Mouse (Mus musculus): ENCODE measurements around the gene Anks3.

Anks3 gene

GRCm38 (mm10) chr16:4916608-4917007 lies 47.4 kb downstream of the Anks3 start:
- POLR2A ChIA-PET = interaction anchor here in 2 of 4 experiments (0.6 to 11.4 kb wide), 13 partner anchors 14 to 232 kb away, joined by 3 to 138 read pairs (median 4); partner anchors contain the start of genes Nudt16l1 (in 2 of the 2), Ubald1 (in 2 of the 2) and Mgrn1 (in 1 of the 2)
- CTCF ChIA-PET = no interaction called here

- ChIA-PET POLR2A (interaction anchor here in 2 of 4 experiments (0.6 to 11.4 kb wide), 12 partner anchors 10 to 232 kb away, joined by 3 to 138 read pairs (median 4); partner anchors contain the start of genes Ubald1 (in 2 of the 2), Mgrn1 (in 1 of the 2) and Nudt16l1 (in 1 of the 2)), CTCF (interaction anchor here in 1 of 4 experiments (0.8 kb wide), 1 partner anchor 20 kb away, joined by 3 read pairs; no protein-coding TSS in a partner anchor)
These were observed 48.1 kb downstream of the Anks3 start for GRCm38 (mm10) chr16:4915931-4916330.

GRCm38 (mm10) chr16:4913783-4914735 lies 49.9 kb downstream of the Anks3 start:
- ChIA-PET POLR2A (interaction anchor here (0.6 to 11.4 kb wide), 54 partner anchors 9 to 357 kb away, joined by 3 to 138 read pairs (median 4); partner anchors contain the start of genes Ubald1 (in 4 of the 4), Nudt16l1 (in 3 of the 4), Sec14l5 (in 3 of the 4) and Anks3 (in 2 of the 4)), CTCF (interaction anchor here (0.5 to 3.4 kb wide), 98 partner anchors 8 to 418 kb away, joined by 3 to 22 read pairs (median 4); partner anchors contain the start of genes Ubald1 (in 3 of the 4), Mgrn1 (in 2 of the 4), Rogdi (in 2 of the 4) and Anks3 (in 1 of the 4))

GRCm38 (mm10) chr16:4912907-4913782 lies 50.9 kb downstream of the Anks3 start:
- CTCF ChIA-PET = interaction anchor here (0.6 to 3.4 kb wide), 71 partner anchors 8 to 359 kb away, joined by 3 to 22 read pairs (median 5); partner anchors contain the start of genes Ubald1 (in 2 of the 4), Anks3 (in 1 of the 4), Coro7 (in 1 of the 4) and Mgrn1 (in 1 of the 4)
- POLR2A ChIA-PET = interaction anchor here (0.7 to 11.4 kb wide), 49 partner anchors 8 to 356 kb away, joined by 3 to 138 read pairs (median 4); partner anchors contain the start of genes Ubald1 (in 4 of the 4), Nudt16l1 (in 3 of the 4), Rogdi (in 3 of the 4) and Sec14l5 (in 3 of the 4)

- ChIA-PET POLR2A (interaction anchor here in 3 of 4 experiments (0.7 to 11.4 kb wide), 31 partner anchors 9 to 282 kb away, joined by 3 to 138 read pairs (median 4); partner anchors contain the start of genes Mgrn1 (in 3 of the 3), Ubald1 (in 2 of the 3), Anks3 (in 1 of the 3) and Glyr1 (in 1 of the 3)), CTCF (interaction anchor here in 3 of 4 experiments (1.1 to 3.4 kb wide), 8 partner anchors 11 to 283 kb away, joined by 3 to 22 read pairs (median 5); partner anchors contain the start of gene Mgrn1 (in 1 of the 3))
These were observed 51.8 kb downstream of the Anks3 start for GRCm38 (mm10) chr16:4912074-4912648.

GRCm38 (mm10) chr16:4910758-4911157 lies 53.2 kb downstream of the Anks3 start:
- ChIA-PET CTCF (interaction anchor here in 2 of 4 experiments (0.6 to 3.4 kb wide), 4 partner anchors 11 to 284 kb away, joined by 3 to 22 read pairs (median 3); no protein-coding TSS in a partner anchor), POLR2A (interaction anchor here in 2 of 4 experiments (1.4 to 11.4 kb wide), 6 partner anchors 10 to 37 kb away, joined by 3 to 138 read pairs (median 36); partner anchors contain the start of genes Mgrn1 (in 2 of the 2) and Ubald1 (in 2 of the 2))

GRCm38 (mm10) chr16:4909745-4910144 lies 54.3 kb downstream of the Anks3 start:
- ChIA-PET POLR2A (interaction anchor here in 3 of 4 experiments (0.7 to 11.4 kb wide), 5 partner anchors 9 to 834 kb away, joined by 3 to 138 read pairs (median 5); partner anchors contain the start of genes Ubald1 (in 2 of the 3) and Mgrn1 (in 1 of the 3)), CTCF (interaction anchor here in 1 of 4 experiments (1.0 kb wide), 1 partner anchor 9 kb away, joined by 3 read pairs; no protein-coding TSS in a partner anchor)

GRCm38 (mm10) chr16:4907972-4908371 lies 56.0 kb downstream of the Anks3 start:
- ChIA-PET POLR2A (interaction anchor here in 3 of 4 experiments (0.5 to 11.4 kb wide), 18 partner anchors 13 to 228 kb away, joined by 3 to 138 read pairs (median 4); partner anchors contain the start of genes Ubald1 (in 3 of the 3), Mgrn1 (in 2 of the 3), Rogdi (in 2 of the 3) and Coro7 (in 1 of the 3)), CTCF (interaction anchor here in 3 of 4 experiments (0.6 to 1.5 kb wide), 7 partner anchors 14 to 336 kb away, joined by 3 to 12 read pairs (median 5); no protein-coding TSS in a partner anchor)

- POLR2A ChIA-PET = interaction anchor here in 3 of 4 experiments (0.6 to 11.4 kb wide), 13 partner anchors 13 to 228 kb away, joined by 3 to 138 read pairs (median 4); partner anchors contain the start of genes Ubald1 (in 3 of the 3), Mgrn1 (in 2 of the 3), Rogdi (in 2 of the 3) and Coro7 (in 1 of the 3)
- CTCF ChIA-PET = interaction anchor here in 1 of 4 experiments (0.6 to 0.8 kb wide), 2 partner anchors 11 to 22 kb away, joined by 3 to 5 read pairs; no protein-coding TSS in a partner anchor
These were observed 56.6 kb downstream of the Anks3 start for GRCm38 (mm10) chr16:4907386-4907785.

- POLR2A ChIA-PET = interaction anchor here in 3 of 4 experiments (2.1 to 11.4 kb wide), 3 partner anchors 23 to 26 kb away, joined by 10 to 138 read pairs (median 30); partner anchors contain the start of genes Ubald1 (in 3 of the 3) and Mgrn1 (in 1 of the 3)
- CTCF ChIA-PET = interaction anchor here in 1 of 4 experiments (0.8 kb wide), 1 partner anchor 10 kb away, joined by 3 read pairs; no protein-coding TSS in a partner anchor
These were observed 57.4 kb downstream of the Anks3 start for GRCm38 (mm10) chr16:4906559-4906958.

GRCm38 (mm10) chr16:4905591-4905990 lies 58.4 kb downstream of the Anks3 start:
- ChIA-PET CTCF (interaction anchor here in 3 of 4 experiments (0.6 to 1.5 kb wide), 5 partner anchors 8 to 402 kb away, joined by 3 to 5 read pairs (median 3); no protein-coding TSS in a partner anchor), POLR2A (interaction anchor here in 3 of 4 experiments (0.6 to 8.7 kb wide), 8 partner anchors 9 to 183 kb away, joined by 3 to 97 read pairs (median 4); partner anchors contain the start of gene Mgrn1 (in 1 of the 3))

GRCm38 (mm10) chr16:4904878-4905277 lies 59.1 kb downstream of the Anks3 start:
- ChIA-PET POLR2A (interaction anchor here in 3 of 4 experiments (0.6 to 8.7 kb wide), 13 partner anchors 8 to 182 kb away, joined by 3 to 97 read pairs (median 3); partner anchors contain the start of genes Mgrn1 (in 1 of the 3) and Ubald1 (in 1 of the 3)), CTCF (interaction anchor here in 3 of 4 experiments (0.6 to 1.5 kb wide), 5 partner anchors 8 to 72 kb away, joined by 3 to 7 read pairs (median 4); no protein-coding TSS in a partner anchor)

GRCm38 (mm10) chr16:4903491-4904102 lies 60.4 kb downstream of the Anks3 start:
- ChIA-PET CTCF (interaction anchor here in 3 of 4 experiments (0.6 to 2.7 kb wide), 4 partner anchors 10 to 403 kb away, joined by 3 to 12 read pairs (median 6); no protein-coding TSS in a partner anchor), POLR2A (interaction anchor here (0.6 to 8.7 kb wide), 13 partner anchors 8 to 97 kb away, joined by 3 to 97 read pairs (median 8); partner anchors contain the start of genes Ubald1 (in 3 of the 4) and Mgrn1 (in 2 of the 4))

GRCm38 (mm10) chr16:4902390-4902789 lies 61.6 kb downstream of the Anks3 start:
- CTCF ChIA-PET = interaction anchor here in 2 of 4 experiments (1.9 to 2.7 kb wide), 2 partner anchors 11 kb away, joined by 8 to 12 read pairs; no protein-coding TSS in a partner anchor

More at GRCm38 (mm10) chr16:4902390-4902789, 61.6 kb downstream of the Anks3 start:
- POLR2A ChIA-PET = interaction anchor here in 3 of 4 experiments (0.6 to 8.7 kb wide), 16 partner anchors 9 to 845 kb away, joined by 3 to 97 read pairs (median 4); partner anchors contain the start of genes Ubald1 (in 3 of the 3) and Mgrn1 (in 2 of the 3)

Measured in embryonic stem cell, embryonic (primary cell).